Mouse (Mus musculus): Measurements from ENCODE around the gene Mettl7b.

GRCm38 (mm10) chr10:128929638-128930378 lies 31.0 kb downstream of the Mettl7b start:
- TF ChIP-seq CTCF (IDR thresholded peaks at IDR 0.05; ENCODE audit: insufficient read depth, low read length) (no peak), POLR2A (IDR thresholded peaks at IDR 0.05; ENCODE audit: borderline replicate concordance, extremely low read depth, low read depth, low read length) (no peak)

Data from lung, adult 2 months (tissue).